ENCODE assay signal across 21 mouse cellular contexts in the genomic region with DNA sequence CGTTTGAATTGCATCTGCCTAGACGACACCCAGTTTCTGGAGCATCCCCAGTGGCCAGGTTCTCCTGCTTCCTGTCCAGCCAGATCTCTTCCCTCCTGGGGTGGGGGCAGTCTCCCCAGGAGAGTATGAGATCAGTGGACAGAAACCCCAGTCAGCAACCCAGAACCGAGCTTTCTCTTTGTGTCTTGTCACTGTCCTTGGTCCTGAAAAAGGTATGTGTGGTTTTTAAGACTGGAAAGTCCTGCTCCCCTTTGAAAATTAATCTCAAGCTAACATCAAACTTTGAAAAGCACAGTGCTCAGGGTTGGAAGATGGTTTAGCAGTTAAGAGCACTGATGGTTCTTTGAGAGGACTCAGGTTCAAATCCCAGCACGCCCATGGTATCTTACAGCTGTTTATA. TPM values are rescaled to one million over a fixed set of nuclear protein-coding genes. Genes with fewer than 3 reads are reported as not detected.
DNase-seq lines count a peak whose midpoint lies in the region; ATAC-seq and TF ChIP-seq lines count a peak whose summit lies in the region.
"Had no signal": no experiment of that assay in that cellular context is flagged by ENCODE, and none has a peak within 500 bp of the region (broad histone marks: within the 10 kb centered on the region; RNA-seq: fewer than 3 reads in every experiment).

No protein-coding gene starts in this region.

- TF ChIP-seq POLR2A in limb, embryonic 14.5 days (IDR thresholded peaks at IDR 0.05; ENCODE audit: borderline replicate concordance, extremely low read depth, insufficient read depth, insufficient read length): no peak

- in situ Hi-C loops in ES-E14 (cut with MboI; ENCODE audit: low sequenced_read_pairs in 2 of 2, unreplicated experiment in 2 of 2): no loop called here

- peak; percentile 42 for DNase-seq in hindbrain, embryonic 11.5 days (ENCODE audit: low spot score)
- DNase-seq in ES-E14 (ENCODE audit: low read depth, low spot score): peak; percentile 40
- peak; percentile 77 for DNase-seq in embryo, embryonic 11 days
- DNase-seq in limb, embryonic 14.5 days (ENCODE audit: low spot score): peak; percentile 66
- no peak for DNase-seq in cerebellum, adult 18-20 months
- DNase-seq: adrenal gland, postnatal 36 days; cerebellum, adult 11 months; kidney, postnatal 14 days; lung, adult 2 months; spleen, adult 18-20 months had no signal

- H3K4me2 ChIP-seq in hindbrain, embryonic 11.5 days (replicated peaks; ENCODE audit: low read depth, low read length): no peak overlapping the region
- H3K4me2 ChIP-seq in hindbrain, embryonic 13.5 days: no peak overlapping the region
- H3K4me2 ChIP-seq in limb, embryonic 14.5 days (replicated peaks; ENCODE audit: low read depth, low read length, severe bottlenecking): no peak overlapping the region
- H3K4me2 ChIP-seq in liver, embryonic 12.5 days: no peak overlapping the region
- H3K4me2 ChIP-seq in heart, embryonic 11.5 days: no peak overlapping the region
- H3K4me2 ChIP-seq: embryonic facial prominence, embryonic 13.5 days; forebrain, embryonic 12.5 days; heart, embryonic 13.5 days; hindbrain, embryonic 15.5 days; limb, embryonic 13.5 days had no signal

- H3K36me3 ChIP-seq in hindbrain, embryonic 11.5 days (ENCODE audit: control insufficient read depth, insufficient read depth, low read length): no peaks in the 10 kb centered on the region
- peaks cover under 1% of the 10 kb centered on the region; the same call in 1 of the 2 replicates for H3K36me3 ChIP-seq in hindbrain, embryonic 13.5 days
- H3K36me3 ChIP-seq in ES-E14 (ENCODE audit: control insufficient read depth, insufficient read depth, low read length, poor library complexity, severe bottlenecking): no peaks in the 10 kb centered on the region
- no peaks in the 10 kb centered on the region for H3K36me3 ChIP-seq in limb, embryonic 14.5 days (ENCODE audit: control insufficient read depth, insufficient read depth, low read length)
- H3K36me3 ChIP-seq in liver, embryonic 12.5 days: no peaks in the 10 kb centered on the region
- no peaks in the 10 kb centered on the region for H3K36me3 ChIP-seq in heart, embryonic 11.5 days (ENCODE audit: control insufficient read depth, insufficient read depth, low read length)
- H3K36me3 ChIP-seq: embryonic facial prominence, embryonic 13.5 days; forebrain, embryonic 12.5 days; heart, embryonic 13.5 days; limb, embryonic 13.5 days; midbrain, embryonic 10.5 days had no signal

- H3K9me3 ChIP-seq in hindbrain, embryonic 11.5 days (ENCODE audit: control insufficient read depth, low read length): no peaks in the 10 kb centered on the region
- H3K9me3 ChIP-seq in hindbrain, embryonic 13.5 days: no peaks in the 10 kb centered on the region
- H3K9me3 ChIP-seq in ES-E14 (ENCODE audit: control insufficient read depth, insufficient read depth, low read depth, low read length): no peaks in the 10 kb centered on the region
- no peaks in the 10 kb centered on the region for H3K9me3 ChIP-seq in limb, embryonic 14.5 days (ENCODE audit: control insufficient read depth, low read length)
- no peaks in the 10 kb centered on the region for H3K9me3 ChIP-seq in liver, embryonic 12.5 days (replicated peaks)
- no peaks in the 10 kb centered on the region for H3K9me3 ChIP-seq in heart, embryonic 11.5 days (replicated peaks; ENCODE audit: control insufficient read depth, low read length)
- H3K9me3 ChIP-seq: embryonic facial prominence, embryonic 13.5 days; forebrain, embryonic 12.5 days; heart, embryonic 13.5 days; hindbrain, embryonic 15.5 days; limb, embryonic 13.5 days; midbrain, embryonic 10.5 days had no signal

- WGBS in hindbrain, embryonic 11.5 days: 52% methylated on average over 4 of the region's 4 CpGs
- WGBS in hindbrain, embryonic 13.5 days: 56% methylated on average over 4 of the region's 4 CpGs
- 49% methylated on average over 4 of the region's 4 CpGs for WGBS in limb, embryonic 14.5 days
- 43% methylated on average over 4 of the region's 4 CpGs for WGBS in liver, embryonic 12.5 days (ENCODE audit: insufficient replicate concordance)
- 45% methylated on average over 4 of the region's 4 CpGs for WGBS in heart, embryonic 11.5 days (ENCODE audit: insufficient replicate concordance)

- H3K4me1 ChIP-seq in hindbrain, embryonic 11.5 days (replicated peaks; ENCODE audit: control insufficient read depth, insufficient read depth, low read length): no peaks in the 10 kb centered on the region
- no peaks in the 10 kb centered on the region for H3K4me1 ChIP-seq in hindbrain, embryonic 13.5 days (replicated peaks)
- no peaks in the 10 kb centered on the region for H3K4me1 ChIP-seq in ES-E14 (ENCODE audit: control insufficient read depth in 2 of 2, insufficient read depth in 2 of 2, low read length in 2 of 2, poor library complexity in 1 of 2)
- no peaks in the 10 kb centered on the region for H3K4me1 ChIP-seq in limb, embryonic 14.5 days (ENCODE audit: control insufficient read depth, insufficient read depth, low read length)
- H3K4me1 ChIP-seq in liver, embryonic 12.5 days: no peaks in the 10 kb centered on the region
- H3K4me1 ChIP-seq in heart, embryonic 11.5 days (ENCODE audit: control insufficient read depth, insufficient read depth, low read length): no peaks in the 10 kb centered on the region
- H3K4me1 ChIP-seq: embryonic facial prominence, embryonic 13.5 days; forebrain, embryonic 12.5 days; heart, embryonic 13.5 days; hindbrain, embryonic 15.5 days; limb, embryonic 13.5 days; midbrain, embryonic 10.5 days had no signal

- H3K4me3 ChIP-seq in hindbrain, embryonic 11.5 days (ENCODE audit: low read depth, low read length): no peak overlapping the region
- no peak overlapping the region for H3K4me3 ChIP-seq in hindbrain, embryonic 13.5 days
- H3K4me3 ChIP-seq in ES-E14 (ENCODE audit: insufficient read depth in 1 of 2, low read depth in 1 of 2, low read length in 2 of 2, poor library complexity in 1 of 2, severe bottlenecking in 1 of 2): no peak overlapping the region
- no peak overlapping the region for H3K4me3 ChIP-seq in limb, embryonic 14.5 days (replicated peaks; ENCODE audit: low read length)
- no peak overlapping the region for H3K4me3 ChIP-seq in liver, embryonic 12.5 days
- no peak overlapping the region for H3K4me3 ChIP-seq in heart, embryonic 11.5 days (ENCODE audit: low read depth, low read length)
- H3K4me3 ChIP-seq: embryonic facial prominence, embryonic 13.5 days; forebrain, embryonic 12.5 days; heart, embryonic 13.5 days; hindbrain, embryonic 15.5 days; limb, embryonic 13.5 days; midbrain, embryonic 10.5 days had no signal

- no peaks in the 10 kb centered on the region for H3K27me3 ChIP-seq in hindbrain, embryonic 11.5 days (ENCODE audit: control insufficient read depth, insufficient read depth, low read length)
- H3K27me3 ChIP-seq in hindbrain, embryonic 13.5 days: no peaks in the 10 kb centered on the region
- no peaks in the 10 kb centered on the region for H3K27me3 ChIP-seq in limb, embryonic 14.5 days (ENCODE audit: control insufficient read depth, insufficient read depth, low read length)
- no peaks in the 10 kb centered on the region for H3K27me3 ChIP-seq in liver, embryonic 12.5 days (replicated peaks)
- no peaks in the 10 kb centered on the region for H3K27me3 ChIP-seq in heart, embryonic 11.5 days (ENCODE audit: control insufficient read depth, insufficient read depth, low read length)
- H3K27me3 ChIP-seq: embryonic facial prominence, embryonic 13.5 days; forebrain, embryonic 12.5 days; hindbrain, embryonic 15.5 days; limb, embryonic 13.5 days had no signal

- ATAC-seq in hindbrain, embryonic 11.5 days (ENCODE audit: low FRiP score): no peak
- no peak for ATAC-seq in hindbrain, embryonic 13.5 days (ENCODE audit: low FRiP score)
- no peak for ATAC-seq in limb, embryonic 14.5 days (ENCODE audit: low FRiP score, low read depth)
- ATAC-seq in liver, embryonic 12.5 days: no peak
- no peak for ATAC-seq in heart, embryonic 11.5 days (replicated peaks; ENCODE audit: insufficient number of reproducible peaks, low FRiP score, low TSS enrichment)

- no peak overlapping the region for H3K9ac ChIP-seq in hindbrain, embryonic 11.5 days (ENCODE audit: low read depth, low read length)
- no peak overlapping the region for H3K9ac ChIP-seq in hindbrain, embryonic 13.5 days
- no peak overlapping the region for H3K9ac ChIP-seq in ES-E14 (ENCODE audit: insufficient read depth, low read depth, low read length, poor library complexity, severe bottlenecking)
- no peak overlapping the region for H3K9ac ChIP-seq in limb, embryonic 14.5 days (ENCODE audit: low read depth, low read length, severe bottlenecking)
- no peak overlapping the region for H3K9ac ChIP-seq in liver, embryonic 12.5 days
- no peak overlapping the region for H3K9ac ChIP-seq in heart, embryonic 11.5 days (ENCODE audit: low read depth, low read length)
- H3K9ac ChIP-seq: embryonic facial prominence, embryonic 13.5 days; forebrain, embryonic 12.5 days; heart, embryonic 13.5 days; hindbrain, embryonic 15.5 days; limb, embryonic 13.5 days had no signal

- no peak overlapping the region for H3K27ac ChIP-seq in hindbrain, embryonic 11.5 days (ENCODE audit: low read depth, low read length)
- no peak overlapping the region for H3K27ac ChIP-seq in hindbrain, embryonic 13.5 days
- no peak overlapping the region for H3K27ac ChIP-seq in ES-E14 (ENCODE audit: insufficient read depth, low read depth, low read length, poor library complexity, severe bottlenecking)
- H3K27ac ChIP-seq in limb, embryonic 14.5 days (replicated peaks; ENCODE audit: low read depth, low read length): no peak overlapping the region
- H3K27ac ChIP-seq in liver, embryonic 12.5 days: no peak overlapping the region
- no peak overlapping the region for H3K27ac ChIP-seq in heart, embryonic 11.5 days (ENCODE audit: low read depth, low read length)
- H3K27ac ChIP-seq: embryonic facial prominence, embryonic 13.5 days; forebrain, embryonic 12.5 days; heart, embryonic 13.5 days; hindbrain, embryonic 15.5 days; limb, embryonic 13.5 days; midbrain, embryonic 10.5 days had no signal

TF ChIP-seq in ES-E14, 5 proteins besides CTCF, POLR2A, EP300 and RAD21:
- no peak for TF ChIP-seq ZC3H11A (IDR thresholded peaks at IDR 0.05; ENCODE audit: borderline replicate concordance, low read depth, low read length)

RNA-seq across cellular contexts. Expression of gene Gm1043, which starts 46.7 kb away (rescaled TPM):
- 0.09 and 0.14 TPM in 2 replicates for polyA plus RNA-seq in hindbrain, embryonic 11.5 days (2014; fragmentation: Nextera tagmentation; extraction: Ambion mirVana)
- 1.5 and 1.6 TPM in 2 replicates for polyA plus RNA-seq in hindbrain, embryonic 13.5 days (2015; fragmentation: Nextera tagmentation; extraction: Ambion mirVana)
- total RNA-seq in ES-E14 (2012; rRNA removed): 0.05 TPM in 1 of 2 replicates, not detected in the other
- polyA plus RNA-seq in limb, embryonic 14.5 days (2012; rRNA removed): 0.96 and 1.0 TPM in 2 replicates
- 0.18 TPM in 1 of 2 replicates, not detected in the other for polyA plus RNA-seq in limb, embryonic 14.5 days (2014; fragmentation: Nextera tagmentation; extraction: Ambion mirVana)
- not detected in 2 replicates for polyA plus RNA-seq in liver, embryonic 12.5 days (2016; fragmentation: Nextera tagmentation; extraction: Ambion mirVana)
- polyA plus RNA-seq in heart, embryonic 11.5 days (2014; fragmentation: Nextera tagmentation; extraction: Ambion mirVana): not detected in 2 replicates
- total RNA-seq: gastrocnemius, adult 18-20 months had no signal
- polyA plus RNA-seq: C2C12; embryonic facial prominence, embryonic 13.5 days; heart, embryonic 13.5 days had no signal

Comparison
In these comparisons a context has a peak if more than half of its experiments do, and no peak if none do; other contexts are left out.
1. DNase-seq: peak in hindbrain, embryonic 11.5 days (single experiment), ES-E14 (single experiment), embryo, embryonic 11 days (single experiment) and limb, embryonic 14.5 days (single experiment); none in cerebellum, adult 18-20 months (0 of 2).